Comparison of ENCODE assay signal across 36 mouse cellular contexts in the genomic region with DNA sequence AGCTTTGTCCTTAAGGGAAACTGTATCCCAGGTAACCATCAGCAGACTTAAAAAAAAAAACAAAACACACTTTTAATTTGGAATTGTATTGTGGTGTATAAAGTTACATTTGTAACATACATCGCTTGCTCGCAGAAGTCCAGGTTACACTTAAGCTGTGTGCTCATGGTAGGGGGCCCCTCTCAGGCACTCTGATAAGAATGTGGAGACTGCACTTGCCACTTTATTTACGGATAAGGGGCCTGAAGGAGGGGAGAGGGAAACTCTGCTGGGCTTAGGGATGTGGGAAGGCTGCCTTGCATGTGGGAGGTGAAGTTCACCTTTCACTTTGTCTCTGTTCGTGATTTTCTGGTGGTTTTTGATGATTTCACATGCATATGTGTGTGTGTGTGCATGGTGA. TPM values are rescaled to one million over a fixed set of nuclear protein-coding genes. Genes with fewer than 3 reads are reported as not detected.
"Had no signal": no experiment of that assay in that cellular context is flagged by ENCODE, and none has a peak within 500 bp of the region (broad histone marks: within the 10 kb centered on the region; RNA-seq: fewer than 3 reads in every experiment).

No protein-coding gene starts in this region.

- ATAC-seq: forebrain, embryonic 15.5 days; forebrain, postnatal 0 days; hindbrain, postnatal 0 days; intestine, embryonic 16.5 days; liver, embryonic 12.5 days had no signal

- DNase-seq: forebrain, postnatal 0 days; gastrocnemius, postnatal 14 days; gastrocnemius, postnatal 36 days; heart, adult 11 months; kidney, adult 11 months; kidney, adult 2 months; kidney, adult 9 months; kidney, postnatal 14 days; kidney, postnatal 36 days; layer of hippocampus, adult 9-11 months; layer of hippocampus, postnatal 36 days; left cerebral cortex, postnatal 4 days had no signal

- H3K4me1 ChIP-seq: forebrain, embryonic 15.5 days; limb, embryonic 13.5 days; limb, embryonic 15.5 days; liver, embryonic 12.5 days had no signal

- H3K27ac ChIP-seq: forebrain, embryonic 15.5 days; hindbrain, embryonic 13.5 days; hindbrain, embryonic 15.5 days; hindbrain, postnatal 0 days; kidney, embryonic 15.5 days; kidney, postnatal 0 days; limb, embryonic 13.5 days; limb, embryonic 15.5 days; liver, embryonic 12.5 days had no signal

- H3K36me3 ChIP-seq: forebrain, embryonic 15.5 days; heart, embryonic 10.5 days; hindbrain, embryonic 13.5 days; hindbrain, embryonic 15.5 days; kidney, embryonic 15.5 days; limb, embryonic 13.5 days; limb, embryonic 15.5 days; liver, embryonic 12.5 days had no signal

- H3K27me3 ChIP-seq: forebrain, embryonic 15.5 days; hindbrain, embryonic 13.5 days; hindbrain, embryonic 15.5 days; kidney, embryonic 15.5 days; limb, embryonic 13.5 days; limb, embryonic 15.5 days; liver, embryonic 12.5 days had no signal

- H3K9me3 ChIP-seq: forebrain, embryonic 15.5 days; heart, embryonic 10.5 days; hindbrain, embryonic 13.5 days; hindbrain, embryonic 15.5 days; kidney, embryonic 15.5 days; limb, embryonic 15.5 days; liver, embryonic 12.5 days had no signal

- H3K9ac ChIP-seq: forebrain, embryonic 15.5 days; forebrain, postnatal 0 days; hindbrain, embryonic 13.5 days; hindbrain, embryonic 15.5 days; kidney, embryonic 15.5 days; limb, embryonic 13.5 days; limb, embryonic 15.5 days; liver, embryonic 12.5 days had no signal

- H3K4me3 ChIP-seq: forebrain, embryonic 15.5 days; heart, embryonic 10.5 days; hindbrain, embryonic 13.5 days; hindbrain, embryonic 15.5 days; kidney, embryonic 15.5 days; limb, embryonic 13.5 days; limb, embryonic 15.5 days; liver, embryonic 12.5 days had no signal

- H3K4me2 ChIP-seq: forebrain, embryonic 15.5 days; hindbrain, embryonic 13.5 days; hindbrain, embryonic 15.5 days; kidney, embryonic 15.5 days; limb, embryonic 13.5 days; limb, embryonic 15.5 days; liver, embryonic 12.5 days had no signal

RNA-seq across cellular contexts. Expression of gene Ccdc185, which starts 58.7 kb away (rescaled TPM):
- total RNA-seq: forebrain, postnatal 0 days; gastrocnemius, adult 18-20 months; gastrocnemius, adult 8-10 months; gastrocnemius, postnatal 14 days; gastrocnemius, postnatal 36 days; heart, adult 8-10 months; heart, postnatal 25 days; hematopoietic stem cell, adult 5-6 weeks; hindbrain, postnatal 0 days; left cerebral cortex, postnatal 10 days; left cerebral cortex, postnatal 25 days; left cerebral cortex, postnatal 4 days; liver, adult 2 months had no signal
- polyA plus RNA-seq: forebrain, embryonic 15.5 days; forebrain, postnatal 0 days; heart, embryonic 16.5 days; hindbrain, embryonic 11.5 days; hindbrain, embryonic 13.5 days; hindbrain, embryonic 15.5 days; hindbrain, postnatal 0 days; intestine, embryonic 14.5 days; kidney, embryonic 15.5 days; kidney, postnatal 0 days; large intestine, adult 2 months; limb, embryonic 11.5 days; limb, embryonic 13.5 days; limb, embryonic 15.5 days; liver, adult 2 months; liver, embryonic 12.5 days had no signal
